Mouse (Mus musculus): Measurements from ENCODE around the gene Hapln3.

The Hapln3 gene

DNA sequence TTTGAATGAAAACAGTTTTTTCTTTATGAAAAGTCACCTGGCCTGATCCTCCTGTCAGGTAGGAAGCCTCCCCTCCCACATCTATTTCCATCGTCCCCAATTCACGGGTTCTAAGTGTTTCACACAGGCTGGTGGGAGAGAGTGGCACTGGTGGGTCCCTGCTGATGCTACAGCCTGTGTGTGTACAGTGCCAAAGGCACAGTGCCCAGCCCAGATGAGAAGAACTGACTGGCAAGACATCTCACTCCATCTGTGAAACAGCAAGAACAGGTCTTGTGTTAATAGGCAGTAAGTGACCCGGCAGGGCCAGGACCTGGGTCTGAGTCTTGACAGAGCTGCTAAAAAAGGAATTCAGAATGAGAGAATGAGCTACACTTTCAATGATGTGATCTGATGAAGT lies 51.6 kb downstream of the Hapln3 start:
- no peak for DNase-seq (ENCODE audit: low spot score)

DNA sequence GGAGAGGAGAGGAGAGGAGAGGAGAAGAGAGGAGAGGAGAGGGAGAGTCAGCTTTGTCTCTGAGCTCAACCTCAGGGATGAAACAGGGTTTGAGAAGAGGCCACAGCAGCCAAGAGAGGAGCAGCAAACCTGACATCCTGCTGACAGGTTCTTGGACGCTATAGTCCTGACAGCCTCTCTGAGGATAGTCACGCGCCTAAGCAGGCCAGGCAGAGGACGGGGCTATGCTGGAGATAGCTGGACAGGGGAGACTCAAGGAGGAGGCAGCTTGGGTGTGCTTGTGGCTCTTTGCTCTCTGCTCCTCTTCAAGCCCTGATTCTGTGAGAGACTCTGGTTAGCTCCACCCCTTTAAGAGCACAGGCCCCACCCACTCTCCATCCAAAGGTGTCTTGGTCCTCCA lies 62.6 kb downstream of the Hapln3 start:
- DNase-seq (ENCODE audit: low spot score), result no peak

DNA sequence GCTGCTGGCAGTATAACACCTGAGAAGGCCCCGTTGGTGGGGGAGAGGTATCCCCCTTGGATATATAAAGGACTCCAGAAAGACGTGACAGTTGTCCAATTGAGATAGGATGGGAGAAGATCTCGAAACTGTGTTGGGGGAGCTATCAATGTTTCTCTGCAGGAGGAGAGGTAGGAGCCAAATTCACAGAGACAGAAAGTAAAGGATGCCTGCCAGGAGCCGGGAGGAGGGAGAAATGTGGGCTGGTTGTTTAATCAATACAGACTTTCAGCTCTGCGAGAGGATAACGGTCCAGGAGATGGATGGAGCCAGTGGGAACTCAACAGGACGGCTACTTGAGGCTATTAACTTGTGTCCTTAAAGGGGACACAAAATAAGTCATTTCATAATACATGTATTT lies 63.4 kb downstream of the Hapln3 start:
- DNase-seq (ENCODE audit: low spot score), result no peak
